Mouse (Mus musculus) heart, adult 2 months (tissue): ENCODE results near the gene Zfp52. TPM values are rescaled to one million over a fixed set of nuclear protein-coding genes. Genes with fewer than 3 reads are reported as not detected.

Experiments used
- DNase-seq, 2 experiments: peaks; one replicate each; pipeline ENCODE4 v3.0.0; 2021
- H3K27ac ChIP-seq: fragments of 200-600 bp; 2 replicates; pipeline ENCODE4 v1.8.1; 2022
- H3K27me3 ChIP-seq: fragments of 200-500 bp; 2 replicates; pipeline ENCODE4 v1.6.1; 2012; ENCODE audit warnings: mild to moderate bottlenecking, low read length, inconsistent platforms, mixed read lengths; ENCODE audit not compliant: control insufficient read depth, insufficient read depth
- H3K36me3 ChIP-seq: fragments of 200-500 bp; 2 replicates; pipeline ENCODE4 v1.6.1; 2012; ENCODE audit warnings: low read length, inconsistent platforms; ENCODE audit not compliant: control insufficient read depth, insufficient read depth
- H3K4me1 ChIP-seq: fragments of 200-500 bp; 2 replicates; pipeline ENCODE4 v1.6.1; 2011; ENCODE audit warnings: low read length; ENCODE audit not compliant: control insufficient read depth, insufficient read depth
- H3K4me3 ChIP-seq: fragments of 200-600 bp; 2 replicates; pipeline ENCODE4 v1.8.1; 2022
- H3K79me2 ChIP-seq: fragments of 200-500 bp; replicated peaks from 2 replicates; pipeline ENCODE4 v1.6.1; 2012; ENCODE audit warnings: mild to moderate bottlenecking, inconsistent platforms, low read length, moderate library complexity, mixed read lengths; ENCODE audit not compliant: control insufficient read depth, insufficient read depth
- H3K9ac ChIP-seq: fragments of 200-500 bp; 2 replicates; pipeline ENCODE4 v1.6.1; 2012; ENCODE audit warnings: low read depth, mild to moderate bottlenecking, control low read depth, inconsistent platforms, low read length, mixed read lengths
- CTCF ChIP-seq: fragments of 200-600 bp; IDR thresholded peaks from 2 replicates; pipeline ENCODE4 v1.8.1; 2022; ENCODE audit warnings: antibody characterized with exemption, mild to moderate bottlenecking, moderate library complexity
- EP300 ChIP-seq: fragments of 200-500 bp; IDR thresholded peaks from 2 replicates; pipeline ENCODE4 v1.6.1; 2011; ENCODE audit warnings: low read depth, low read length, control low read depth; ENCODE audit not compliant: insufficient read depth
- POLR2A ChIP-seq: fragments of 200-500 bp; IDR thresholded peaks from 2 replicates; pipeline ENCODE4 v1.6.1; 2011; ENCODE audit warnings: mild to moderate bottlenecking, low read depth, low read length, control low read depth; ENCODE audit not compliant: insufficient read depth
- WGBS: fragments of 180-500 bp; shearing (Covaris S2); methylation state at CpG from one replicate; pipeline ENCODE4 v1.1.7; 2018; 5-methylcytosine and 5-hydroxymethylcytosine counted together
- intact Hi-C: fragments of 180-260 bp; cut with DNase I; formaldehyde crosslinking; loops from one replicate; pipeline ENCODE4 v1.15.1; 2025
- polyA plus RNA-seq: library from polyadenylated mRNA; depleted of rRNA; stranded (reverse); fragments of >200 nt; gene quantifications from 2 replicates; pipeline ENCODE4 v1.2.3, GENCODE M21; 2012
- total RNA-seq, 2 experiments: library from RNA; stranded (reverse); gene quantifications; 2 replicates each; pipeline ENCODE4 v1.2.3; 2021

Gene Zfp52
- total and polyA plus RNA-seq, 3 experiments = 1.1 to 5.9 (median 3.5) TPM

- no peaks in the 10 kb centered on the region for H3K79me2 ChIP-seq
- no peak overlapping the region for H3K27ac ChIP-seq
- H3K4me1 ChIP-seq = no peaks in the 10 kb centered on the region; the same call in 1 of the 2 replicates
- H3K4me3 ChIP-seq = no peak overlapping the region
- DNase-seq = no peak
- no peaks in the 10 kb centered on the region for H3K27me3 ChIP-seq
- intact Hi-C loops = no loop called here
- TF ChIP-seq CTCF (no peak), POLR2A (no peak), EP300 (no peak)
- peaks cover 4% of the 10 kb centered on the region for H3K36me3 ChIP-seq
- 97% methylated on average over 3 of the region's 3 CpGs for WGBS
- no peak overlapping the region for H3K9ac ChIP-seq
Observed at GRCm38 (mm10) chr17:21506258-21506657, 29.1 kb upstream of the Zfp52 start.

- DNase-seq = peak in 1 of 2 experiments; percentile 18
- Histone ChIP-seq H3K27me3 (no peaks in the 10 kb centered on the region), H3K4me3 (no peak overlapping the region), H3K9ac (no peak overlapping the region), H3K79me2 (no peaks in the 10 kb centered on the region), H3K4me1 (no peaks in the 10 kb centered on the region), H3K27ac (peak overlapping the region; percentile 31), H3K36me3 (peaks cover 4% of the 10 kb centered on the region; the same call in 1 of the 2 replicates)
- TF ChIP-seq EP300 (no peak), CTCF (no peak), POLR2A (no peak)
- intact Hi-C loops = no loop called here
Observed at GRCm38 (mm10) chr17:21509756-21510155, 25.6 kb upstream of the Zfp52 start.

- Histone ChIP-seq H3K79me2 (no peaks in the 10 kb centered on the region), H3K4me1 (peaks cover 3% of the 10 kb centered on the region), H3K4me3 (peak overlapping the region; percentile 60), H3K36me3 (no peaks in the 10 kb centered on the region; the same call in 1 of the 2 replicates), H3K9ac (peak overlapping the region; percentile 62), H3K27me3 (no peaks in the 10 kb centered on the region), H3K27ac (peak overlapping the region; percentile 92)
- peak; percentile 48 to 64 for DNase-seq
- 1% methylated on average over 8 of the region's 8 CpGs for WGBS
- intact Hi-C loops = loop anchor here (1.0 to 2.0 kb wide), 4 partner anchors 19 to 243 kb away; partner anchors contain the start of genes Zfp51 and Zfp54
- no peak for TF ChIP-seq EP300
- TF ChIP-seq POLR2A = no peak
- peak; percentile 90 for TF ChIP-seq CTCF
Observed at GRCm38 (mm10) chr17:21515403-21516105, 19.8 kb upstream of the Zfp52 start.

- Histone ChIP-seq H3K9ac (peak overlapping the region; percentile 86), H3K27me3 (no peaks in the 10 kb centered on the region), H3K36me3 (no peaks in the 10 kb centered on the region; the same call in 1 of the 2 replicates), H3K79me2 (no peaks in the 10 kb centered on the region), H3K4me1 (peaks cover 3% of the 10 kb centered on the region), H3K4me3 (peak overlapping the region; percentile 60), H3K27ac (peak overlapping the region; percentile 92)
- intact Hi-C loops = loop anchor here (1.0 kb wide), 1 partner anchor 18 kb away; no protein-coding TSS in a partner anchor
- peak; percentile 84 to 85 for DNase-seq
- under 1% methylated on average over 37 of the region's 37 CpGs for WGBS
- 0 out of 2 replicates have a peak, but pooled peaks have one; percentile 47 for TF ChIP-seq EP300
- TF ChIP-seq CTCF = 0 out of 2 replicates have a peak, but pooled peaks have one; percentile 18
- TF ChIP-seq POLR2A = peak; percentile 78
Observed at GRCm38 (mm10) chr17:21516201-21517129, 18.9 kb upstream of the Zfp52 start.

GRCm38 (mm10) chr17:21517130-21517671 lies 18.1 kb upstream of the Zfp52 start:
- DNase-seq = no peak
- intact Hi-C loops = no loop called here
- 16% methylated on average over 4 of the region's 4 CpGs for WGBS

More at GRCm38 (mm10) chr17:21517130-21517671, 18.1 kb upstream of the Zfp52 start:
- no peaks in the 10 kb centered on the region; the same call in 1 of the 2 replicates for H3K36me3 ChIP-seq
- H3K4me3 ChIP-seq = peak overlapping the region; percentile 60
- H3K9ac ChIP-seq = no peak overlapping the region
- H3K27ac ChIP-seq = peak overlapping the region; percentile 92
- no peaks in the 10 kb centered on the region for H3K27me3 ChIP-seq
- no peaks in the 10 kb centered on the region for H3K79me2 ChIP-seq
- TF ChIP-seq EP300 (no peak), CTCF (no peak), POLR2A (no peak)
- H3K4me1 ChIP-seq = peaks cover 3% of the 10 kb centered on the region
